Mouse (Mus musculus) small intestine, adult 2 months (tissue): ENCODE data around the gene Patj.

Experiments used
- CTCF ChIP-seq: fragments of 200-500 bp; IDR thresholded peaks from 2 replicates; pipeline ENCODE4 v1.5.1; 2012; ENCODE audit warnings: low read depth, mild to moderate bottlenecking, control low read depth, inconsistent platforms, low read length, moderate library complexity, mixed read lengths; ENCODE audit not compliant: insufficient replicate concordance, insufficient read length; ENCODE audit errors: extremely low read depth
- POLR2A ChIP-seq: fragments of 200-500 bp; IDR thresholded peaks from 2 replicates; pipeline ENCODE4 v1.6.1; 2012; ENCODE audit warnings: low read depth, mild to moderate bottlenecking, control low read depth, inconsistent platforms, low read length, moderate library complexity

- TF ChIP-seq POLR2A (no peak), CTCF (no peak)
These were observed 57.6 kb downstream of the Patj start for GRCm38 (mm10) chr4:98453231-98453630.
